Mouse (Mus musculus) gastrocnemius, adult 8-10 months (tissue): ENCODE measurements at regions not wholly inside any gene's neighbourhood (a gene's known extent, or its start where the extent isn't known, plus 50 kb on each side); places are given as distances from the start of the nearest gene placed in this dataset.

ENCODE experiments used
- DNase-seq, 2 experiments: peaks; one replicate each; pipeline ENCODE4 v3.0.0; 2022; ENCODE audit warnings: low spot score in 2 of 2

DNA sequence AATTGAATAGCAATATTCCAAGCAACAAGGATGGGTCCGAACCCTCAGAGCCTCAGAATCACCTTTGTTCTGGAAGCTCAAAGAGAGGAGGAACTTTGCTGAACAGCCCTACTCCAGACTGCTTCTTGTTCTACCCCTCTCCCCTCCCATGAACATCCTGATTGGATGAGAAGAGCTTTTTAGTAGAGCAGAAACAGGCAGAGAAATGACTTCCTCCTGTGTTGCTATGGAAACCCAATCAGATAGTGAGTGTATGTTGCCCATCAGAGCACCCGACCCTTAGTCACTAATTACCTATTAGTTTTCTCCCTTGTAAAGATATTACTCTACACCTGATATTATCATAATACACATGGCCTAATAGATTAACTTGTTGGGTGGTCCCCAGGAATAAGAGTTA is 469.4 kb upstream of the Rgma start:
- DNase-seq: no peak

DNA sequence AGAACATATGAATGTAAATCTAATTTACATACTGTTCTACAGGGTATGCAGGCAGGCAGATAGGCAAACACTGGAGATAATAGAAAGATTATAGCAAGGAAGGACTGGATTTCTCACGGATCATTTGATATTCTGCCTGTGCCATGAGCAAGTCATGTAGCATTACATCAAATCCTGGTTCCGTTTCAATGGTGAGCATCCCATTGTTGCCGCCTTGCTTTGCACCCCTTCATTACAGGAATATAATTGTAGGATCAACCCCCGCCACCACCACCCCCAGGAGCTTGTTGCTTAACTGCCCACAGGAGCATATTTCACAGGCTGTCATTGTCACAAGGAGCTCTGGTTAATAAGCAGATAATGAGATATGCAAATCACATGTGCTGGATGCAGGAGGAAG is 468.8 kb upstream of the Rgma start:
- DNase-seq: no peak

DNA sequence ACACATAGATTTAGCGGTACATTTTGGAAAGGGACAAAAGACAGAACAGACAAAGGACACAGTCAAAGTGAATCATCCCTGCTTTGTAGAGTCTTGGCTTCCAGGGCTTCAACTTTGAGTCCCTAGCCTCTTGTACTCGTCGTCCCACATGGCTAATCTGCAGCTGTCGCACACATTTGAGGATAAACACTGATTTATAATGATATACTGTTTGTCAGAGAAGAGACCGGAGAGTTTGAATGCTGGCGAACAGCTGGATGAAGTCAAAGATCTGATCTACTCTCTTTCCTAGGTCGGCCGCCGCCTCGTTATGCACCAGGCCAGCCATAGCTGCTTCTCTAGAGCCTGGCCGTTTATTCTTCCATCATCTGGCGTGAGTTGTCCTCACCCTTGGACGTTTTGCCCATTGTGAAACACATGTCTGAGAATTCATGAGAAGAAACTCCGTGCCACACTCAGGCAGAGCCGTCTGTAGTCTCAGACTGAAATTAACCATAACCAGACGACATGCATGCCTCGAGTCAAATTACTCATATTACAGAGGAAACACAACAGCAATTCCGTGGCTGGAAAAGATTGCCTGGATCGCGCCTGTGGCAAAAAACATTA is 448.4 kb upstream of the Rgma start:
- no peak for DNase-seq

DNA sequence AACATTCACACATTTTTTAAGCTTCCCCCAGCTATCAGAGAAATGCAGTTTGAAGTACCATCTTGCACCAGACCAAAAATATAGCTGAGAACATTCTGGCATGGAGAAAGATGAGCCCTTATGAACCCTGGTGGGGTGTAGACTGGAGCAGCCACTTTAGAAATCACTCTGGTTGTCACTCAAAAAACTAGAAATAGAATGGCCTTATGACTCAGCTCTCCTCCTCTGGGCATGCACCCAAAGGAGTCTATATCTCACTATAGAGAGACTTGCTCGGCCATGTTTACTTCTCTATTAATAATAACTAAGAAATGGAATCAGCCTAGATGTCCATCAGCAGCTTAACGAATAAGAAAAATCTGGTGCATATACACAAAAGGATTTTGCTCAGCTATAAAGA is 436.5 kb upstream of the Rgma start:
- DNase-seq: peak in 1 of 2 experiments; percentile 34

DNA sequence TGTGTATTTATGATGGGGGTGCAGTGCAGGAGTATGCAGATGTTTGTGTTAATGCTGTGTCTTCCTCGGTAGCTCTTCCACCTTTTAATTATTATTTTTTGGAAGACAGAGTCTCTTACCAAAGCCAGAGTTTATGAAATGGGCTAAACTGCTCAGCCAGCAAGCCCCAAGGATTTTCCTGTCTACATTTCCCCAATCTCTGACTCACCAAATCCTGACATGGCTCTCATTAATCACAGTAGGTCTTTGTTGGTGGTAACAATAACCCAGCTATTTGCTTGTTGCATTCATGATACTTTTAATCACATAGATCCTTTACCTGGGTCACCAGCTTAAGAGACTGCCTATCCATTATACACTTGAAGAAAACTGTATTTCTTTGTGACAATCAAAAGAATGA is 427.8 kb upstream of the Rgma start:
- no peak for DNase-seq

DNA sequence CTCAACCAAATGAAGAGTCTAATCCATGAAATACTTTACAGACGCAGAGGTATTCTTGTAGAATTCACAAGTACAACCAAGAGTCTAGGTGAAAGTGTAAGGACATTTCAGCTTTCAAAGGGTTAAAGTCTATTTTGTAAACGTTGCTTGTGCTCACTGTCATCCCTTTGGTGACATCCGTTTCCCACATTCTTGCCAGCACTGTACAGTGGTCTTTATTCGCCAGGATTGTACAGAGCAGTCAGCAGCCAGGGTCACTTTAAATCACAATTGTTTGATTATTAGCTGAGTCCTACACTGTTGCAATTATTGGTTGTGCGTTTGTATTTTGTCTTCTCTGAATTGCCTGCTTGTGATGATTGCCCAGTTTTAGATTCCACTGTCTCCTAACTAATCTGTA is 427.3 kb upstream of the Rgma start:
- DNase-seq: no peak

DNA sequence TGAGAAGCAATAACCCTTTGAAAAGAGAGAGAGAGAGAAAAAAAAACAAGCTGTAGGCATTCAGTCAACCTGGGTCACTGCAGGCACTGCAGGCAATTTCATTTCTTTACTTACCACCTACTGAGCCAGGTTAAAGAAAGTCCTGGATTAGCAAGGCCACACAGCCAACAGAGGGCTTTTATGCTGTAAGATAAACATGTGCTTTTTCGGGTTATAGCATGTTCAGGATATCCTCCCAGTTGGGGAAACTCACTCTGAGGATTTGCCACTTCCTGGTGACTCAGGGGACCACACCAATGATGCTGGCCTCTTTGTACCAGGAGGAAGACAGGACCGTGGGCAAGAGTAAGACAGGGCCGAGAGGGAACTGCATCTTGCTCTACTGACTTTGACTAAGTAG is 426.6 kb upstream of the Rgma start:
- DNase-seq: no peak

DNA sequence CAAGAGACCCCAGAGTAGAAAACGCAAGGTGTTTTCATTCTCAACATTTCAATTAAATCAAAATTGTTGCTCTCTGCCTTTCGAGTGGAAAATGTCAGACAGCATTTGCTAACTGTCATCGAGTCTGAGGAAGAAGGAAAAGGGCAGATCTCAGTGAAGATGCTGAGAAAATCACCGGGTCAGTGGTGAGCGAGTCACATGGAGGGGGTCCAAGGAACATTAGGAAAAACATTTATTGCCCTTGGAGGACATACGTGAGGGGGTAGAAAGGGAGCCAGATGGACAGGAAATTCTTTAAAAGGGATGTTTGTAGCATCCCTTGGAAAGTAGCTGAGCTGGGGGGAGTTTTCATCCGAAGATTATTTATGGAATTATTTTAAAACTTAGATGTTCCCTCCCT is 425.4 kb upstream of the Rgma start:
- DNase-seq: no peak

DNA sequence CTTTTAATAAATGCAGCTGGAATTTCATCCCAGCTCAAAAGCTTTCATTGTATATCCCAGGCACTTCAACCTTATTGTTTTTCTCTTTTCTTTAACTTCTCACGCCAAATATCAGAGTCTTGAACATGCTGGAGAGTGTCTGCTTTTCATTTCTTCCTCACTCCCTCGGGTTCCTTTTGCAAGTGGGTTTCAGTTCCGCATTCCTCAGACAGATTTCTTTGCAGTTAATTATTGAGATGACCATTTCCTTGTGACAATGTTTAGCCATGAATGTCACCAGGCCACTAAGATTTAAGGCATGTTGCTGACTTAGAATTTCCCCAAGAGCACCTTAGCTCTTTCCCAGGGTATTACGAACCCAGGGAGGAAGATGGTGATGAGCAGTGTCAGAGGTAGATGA is 417.6 kb upstream of the Rgma start:
- DNase-seq: no peak

DNA sequence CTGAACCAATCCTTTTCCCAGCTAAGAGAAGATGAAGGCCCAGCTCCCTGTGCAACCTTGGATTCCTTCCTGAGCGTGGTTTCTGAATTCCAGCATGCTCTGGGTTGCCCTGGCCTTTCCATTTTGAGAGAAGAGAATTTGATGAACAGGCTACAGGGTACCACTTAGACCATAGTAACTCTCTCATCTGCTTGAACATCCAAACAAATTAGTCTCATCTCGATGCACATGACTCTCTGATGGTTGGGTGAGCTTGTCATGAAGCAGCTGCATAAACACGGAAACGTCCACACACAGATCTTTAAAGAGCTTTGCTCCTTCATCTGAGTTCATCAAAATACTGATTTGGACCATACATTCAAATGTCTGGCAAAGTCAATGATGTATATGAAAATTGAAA is 414.0 kb upstream of the Rgma start:
- no peak for DNase-seq

DNA sequence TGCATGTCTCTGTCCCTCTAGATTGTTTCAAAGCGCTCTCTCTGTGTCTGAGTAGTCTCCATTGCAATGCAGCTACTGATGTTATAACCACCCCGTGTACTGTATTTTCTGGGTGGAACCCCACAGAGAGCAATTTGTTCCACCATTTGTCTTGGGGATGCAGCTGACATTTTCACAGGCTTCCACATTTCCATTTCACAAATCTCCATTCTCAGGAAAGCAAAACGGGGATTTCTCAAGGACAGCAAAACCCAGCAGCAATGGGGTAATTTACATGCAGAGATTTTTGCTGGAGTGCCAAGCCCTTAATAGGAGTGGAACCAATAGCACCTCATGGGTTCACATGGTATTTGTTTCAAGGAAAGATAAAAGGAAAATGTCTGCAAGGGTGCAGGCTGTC is 412.5 kb upstream of the Rgma start:
- DNase-seq: no peak

DNA sequence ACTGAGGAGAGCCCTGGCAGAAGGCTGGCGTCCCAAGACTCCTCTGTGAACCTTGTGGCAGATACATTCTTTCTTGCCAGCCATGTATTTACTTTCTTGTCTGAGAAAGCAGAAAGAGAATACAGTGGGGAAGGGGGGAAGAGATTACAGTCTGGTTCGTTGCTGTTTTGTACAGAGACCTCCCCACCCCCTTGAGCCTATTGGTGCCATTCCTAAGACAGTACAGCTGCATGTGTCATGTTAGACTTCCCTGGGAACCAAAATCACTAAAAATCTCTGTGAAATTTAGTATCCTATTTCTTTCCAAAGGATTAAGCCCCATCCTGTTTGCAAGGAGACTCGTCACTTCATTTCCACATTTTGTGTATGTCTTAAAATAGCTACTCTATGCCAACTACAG is 411.4 kb upstream of the Rgma start:
- DNase-seq: no peak

DNA sequence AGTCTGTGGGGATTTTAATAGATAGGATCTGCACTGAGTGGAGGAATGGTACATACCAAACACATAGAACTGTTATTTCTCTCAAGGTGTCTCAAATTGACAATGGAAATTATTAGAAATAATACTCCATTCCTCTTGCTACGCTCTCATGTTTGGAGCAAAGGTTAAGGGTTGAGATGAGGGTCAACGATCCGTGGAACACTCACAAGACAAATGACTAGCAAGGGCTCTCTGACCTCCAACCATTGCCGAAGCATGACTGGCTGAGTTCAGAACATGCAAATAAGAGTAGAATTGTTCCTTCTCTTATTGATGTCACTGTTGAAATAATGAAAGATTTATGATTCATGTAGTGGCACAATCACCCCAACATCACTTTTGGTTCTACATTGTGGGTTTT is 407.1 kb upstream of the Rgma start:
- DNase-seq: no peak

DNA sequence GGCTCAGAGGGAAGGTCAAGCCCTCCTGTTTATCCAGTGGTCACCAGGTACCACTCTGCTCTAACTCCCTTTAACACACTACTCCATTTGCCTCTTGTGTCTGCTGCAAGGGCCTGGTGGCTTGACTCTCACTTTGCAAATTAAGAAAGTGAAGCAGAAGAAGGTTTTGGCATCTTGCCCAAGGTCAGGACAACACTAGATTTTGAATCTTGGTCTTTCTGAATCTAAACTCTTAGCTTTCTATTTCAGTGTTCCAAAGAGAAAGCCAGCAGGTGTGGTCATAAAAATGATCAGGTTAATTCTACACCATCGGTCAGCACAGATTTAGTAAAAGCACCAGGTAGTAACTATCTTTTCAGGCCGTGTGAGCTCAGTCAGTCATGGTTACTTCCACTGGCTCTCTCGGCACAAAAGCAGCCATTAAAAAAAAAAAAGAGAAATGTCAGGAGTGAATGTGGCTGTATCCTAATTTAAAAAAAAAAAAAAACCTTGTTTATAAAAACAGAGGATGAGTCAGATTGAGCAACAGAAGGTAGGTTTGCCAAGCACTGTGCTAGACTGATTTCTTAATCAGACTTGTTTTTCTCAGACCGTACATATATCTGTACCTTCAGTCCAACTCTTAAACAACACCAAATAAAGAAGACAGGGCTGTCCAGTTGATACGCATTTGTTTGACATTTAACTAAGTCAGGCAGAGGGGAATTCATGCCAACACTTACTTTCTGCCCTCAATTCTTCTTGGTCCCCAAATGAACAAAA is 403.6 kb upstream of the Rgma start:
- no peak for DNase-seq

DNA sequence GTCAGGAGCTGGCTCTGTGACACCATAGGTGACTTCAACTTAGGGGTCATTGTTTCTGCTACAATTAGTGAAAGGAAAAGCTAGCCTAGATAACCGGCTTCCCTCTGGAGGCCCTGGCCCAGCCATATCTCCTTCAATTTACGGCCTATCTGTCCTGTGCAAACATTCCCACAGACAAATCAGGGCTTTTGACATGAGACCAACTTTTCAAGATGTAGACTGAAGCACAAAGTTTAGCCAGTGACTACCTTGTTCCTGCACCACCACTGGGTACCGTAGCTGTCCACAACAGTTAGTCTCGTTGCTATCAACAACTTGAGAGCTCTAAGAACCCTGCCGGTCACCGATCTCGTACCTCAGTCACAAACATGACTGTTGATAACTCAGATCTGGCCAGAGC is 402.9 kb upstream of the Rgma start:
- DNase-seq: no peak

DNA sequence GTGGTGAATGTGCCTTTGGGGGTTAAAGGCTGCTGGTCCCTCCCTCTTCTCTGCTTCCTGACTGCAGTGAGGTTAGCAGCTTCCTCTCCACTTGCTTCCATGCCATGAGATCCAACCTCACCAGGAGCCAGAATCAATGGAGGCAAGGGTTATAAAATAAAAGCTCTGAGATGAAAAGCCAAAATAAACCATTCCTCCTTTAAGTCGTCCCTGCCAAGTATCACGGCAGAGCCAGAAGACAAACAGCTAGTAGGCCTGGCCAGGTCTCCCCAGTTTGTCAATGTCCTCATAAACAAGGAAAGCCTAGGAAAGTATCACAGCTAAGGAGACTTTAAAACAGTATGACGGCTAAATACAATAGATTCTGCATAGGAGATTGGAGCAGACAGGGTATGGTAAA is 401.5 kb upstream of the Rgma start:
- DNase-seq: no peak

DNA sequence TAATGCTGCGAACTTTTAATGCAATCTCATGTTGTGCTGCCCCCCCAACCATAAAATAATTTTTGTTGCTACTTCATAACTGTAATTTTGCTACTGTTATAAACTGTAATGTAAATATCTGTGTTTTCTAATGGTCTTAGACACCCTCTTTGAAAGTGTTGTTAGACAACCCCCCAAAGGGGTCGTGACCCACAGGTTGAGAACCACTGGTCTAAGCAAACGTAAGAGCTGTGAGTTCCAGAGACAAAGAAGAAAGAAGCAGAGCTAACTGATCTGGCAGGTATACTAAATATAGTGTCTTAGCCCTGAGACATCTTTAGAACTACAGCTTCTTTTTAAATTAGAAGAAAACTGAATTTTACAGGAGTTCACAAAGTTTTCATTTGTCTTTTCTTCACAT is 400.9 kb upstream of the Rgma start:
- no peak for DNase-seq

DNA sequence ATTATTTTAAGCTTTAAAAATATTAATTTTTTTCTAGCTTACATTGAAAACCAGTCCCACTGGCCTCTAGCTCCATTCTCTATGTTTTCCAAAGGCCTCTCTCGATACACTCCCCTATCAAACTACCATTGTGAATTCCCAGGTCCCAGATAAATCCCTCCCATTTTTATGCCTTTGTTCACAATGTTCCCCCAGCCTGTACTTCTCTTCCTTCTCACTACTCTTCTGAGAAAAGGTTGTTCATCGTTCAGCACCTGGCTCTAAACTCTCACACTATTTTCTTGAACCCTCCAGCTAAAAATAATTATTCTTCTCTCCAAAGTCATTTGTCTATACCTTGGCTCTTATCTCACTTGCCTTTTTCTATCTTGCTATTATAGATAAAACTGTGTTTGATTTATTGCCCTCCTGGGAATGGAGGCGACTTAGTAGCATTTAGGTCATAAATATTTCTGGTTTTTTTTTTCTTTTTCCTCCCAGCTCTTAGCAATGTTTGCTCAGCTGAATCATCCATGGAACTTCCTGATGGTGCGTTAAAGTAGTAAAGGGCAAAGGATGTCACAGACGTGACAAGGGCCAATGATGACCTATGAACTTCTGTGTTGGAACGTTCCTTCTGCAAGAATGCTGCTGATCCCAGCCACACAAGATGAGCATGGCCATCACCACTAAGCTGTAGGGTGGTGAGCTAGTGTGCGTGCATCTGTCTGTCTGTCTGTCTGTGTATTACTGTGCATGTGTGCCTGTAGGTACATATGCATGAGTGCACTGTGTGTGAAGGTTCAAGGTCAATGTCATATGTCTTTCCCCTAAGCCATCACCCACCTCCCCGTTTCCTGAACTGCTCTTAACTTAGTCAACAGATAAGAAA is 384.5 kb upstream of the Rgma start:
- DNase-seq: no peak

DNA sequence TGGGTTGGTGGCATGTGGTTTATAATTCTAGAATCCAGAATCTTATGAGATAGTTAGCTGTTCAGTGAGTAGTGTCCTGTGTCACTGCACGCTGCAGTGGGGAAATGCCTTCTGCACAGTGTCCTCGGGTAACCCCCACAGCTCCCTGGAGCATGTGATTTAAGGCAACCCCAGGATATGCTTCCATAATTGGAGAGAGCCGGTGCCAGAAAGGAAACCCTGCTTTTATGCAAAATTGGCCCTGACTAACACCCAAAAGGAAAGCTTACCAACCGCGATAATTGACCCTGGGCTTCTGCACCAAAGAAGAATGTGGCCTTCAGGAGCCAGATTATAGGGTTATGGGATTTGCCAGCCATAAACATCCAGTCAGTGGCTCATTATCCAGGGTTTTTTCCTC is 376.9 kb upstream of the Rgma start:
- DNase-seq: peak in 1 of 2 experiments; percentile 14

DNA sequence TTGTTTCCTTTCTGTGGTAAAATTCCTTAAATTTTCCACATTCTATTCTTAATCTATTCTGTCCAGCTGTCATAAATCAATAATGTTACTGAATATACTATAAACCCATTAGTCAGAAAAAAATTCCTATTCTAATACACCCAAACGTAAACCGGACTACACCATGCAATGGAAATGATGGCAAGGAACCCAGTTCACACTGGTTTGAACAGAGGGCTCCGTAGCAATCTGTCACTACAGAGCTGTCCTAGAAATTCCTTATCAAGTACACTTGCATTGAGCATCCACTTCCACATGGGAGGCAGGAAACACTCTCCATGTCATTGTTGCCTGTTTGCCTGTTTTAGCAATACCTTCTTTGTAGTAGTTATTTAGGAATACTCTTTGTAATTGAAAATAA is 356.2 kb upstream of the Rgma start:
- no peak for DNase-seq

DNA sequence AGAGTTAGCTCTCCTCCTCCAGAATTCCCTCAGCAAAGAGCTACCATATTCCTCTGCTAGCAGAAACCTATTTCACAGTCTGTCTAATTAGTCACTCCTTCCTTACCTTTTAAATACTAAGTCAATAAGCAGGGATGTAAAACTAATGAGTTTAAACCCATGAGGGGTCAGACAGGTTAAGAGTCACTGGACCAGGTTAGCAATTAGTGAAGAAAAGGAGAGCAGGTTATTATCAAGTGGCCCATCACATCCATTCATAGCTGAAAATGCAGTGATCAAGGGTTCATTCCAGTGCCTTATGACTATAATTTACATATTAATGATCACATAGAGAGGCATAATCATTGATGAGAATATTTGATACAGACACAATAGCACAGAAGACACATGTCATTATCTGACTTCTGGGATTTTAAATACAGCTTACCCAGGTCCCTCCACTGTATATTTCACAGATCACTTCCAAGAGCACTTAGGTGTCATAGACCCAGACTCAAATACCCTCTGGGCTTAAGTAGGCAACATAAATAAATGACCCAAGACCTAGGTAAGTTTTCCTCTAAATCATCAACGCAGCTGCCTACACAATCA is 355.4 kb upstream of the Rgma start:
- DNase-seq: no peak

DNA sequence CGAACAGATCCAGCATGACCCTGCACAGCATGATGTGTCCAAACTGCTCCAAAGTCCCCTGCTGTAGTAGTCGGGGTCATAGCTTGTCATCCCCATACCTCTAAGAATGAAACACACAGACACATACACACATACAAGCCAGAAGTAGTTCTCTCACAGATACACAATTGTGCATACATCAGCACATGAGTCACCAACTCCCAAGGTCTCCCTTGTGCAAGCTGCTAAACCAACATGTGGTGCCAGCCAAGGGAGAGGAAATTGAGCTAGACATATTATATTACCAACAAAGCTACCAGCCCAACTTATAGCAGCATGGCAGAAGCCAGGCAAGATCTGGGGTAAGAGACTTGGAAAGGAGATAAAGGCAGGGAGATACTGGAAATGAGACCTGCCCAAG is 353.5 kb upstream of the Rgma start:
- DNase-seq: no peak
